Mouse (Mus musculus) lung, embryonic 16.5 days (tissue): ENCODE results near the gene Pcp4l1. TPM values are rescaled to one million over a fixed set of nuclear protein-coding genes. Genes with fewer than 3 reads are reported as not detected.
A peak's percentile ranks its signal among the peaks of the same experiment; 100 is the strongest.
"Not testable (repeated sequence)": the region's sequence is repeated elsewhere in the genome, so short reads cannot be mapped to it uniquely, and the experiment has no call there.

ENCODE experiments used
- ATAC-seq: fragments of 200-750 bp; cut with Nextera tagmentation; 2 replicates; pipeline ENCODE4 v1.8.0; 2017; ENCODE audit warnings: low read depth, mild to moderate bottlenecking, moderate library complexity
- H3K27ac ChIP-seq: fragments of 300-500 bp; sonication (generic); 2 replicates; pipeline ENCODE4 v1.5.1; 2014; ENCODE audit warnings: mild to moderate bottlenecking, control low read depth, low read length
- H3K27me3 ChIP-seq: fragments of 300-500 bp; sonication (generic); 2 replicates; pipeline ENCODE4 v1.6.1; 2014; ENCODE audit warnings: low read depth, low read length, mixed read lengths; ENCODE audit not compliant: control insufficient read depth, insufficient read depth
- H3K36me3 ChIP-seq: fragments of 300-500 bp; sonication (generic); 2 replicates; pipeline ENCODE4 v1.6.1; 2014; ENCODE audit warnings: low read length; ENCODE audit not compliant: control insufficient read depth, insufficient read depth
- H3K4me1 ChIP-seq: fragments of 300-500 bp; sonication (generic); replicated peaks from 2 replicates; pipeline ENCODE4 v1.6.1; 2014; ENCODE audit warnings: low read length, mixed read lengths; ENCODE audit not compliant: control insufficient read depth, insufficient read depth
- H3K4me2 ChIP-seq: fragments of 300-500 bp; sonication (generic); 2 replicates; pipeline ENCODE4 v1.6.1; 2014; ENCODE audit warnings: low read depth, low read length, control low read depth
- H3K4me3 ChIP-seq: fragments of 300-500 bp; sonication (generic); 2 replicates; pipeline ENCODE4 v1.5.1; 2014; ENCODE audit warnings: mild to moderate bottlenecking, low read length, control low read depth
- H3K9ac ChIP-seq: fragments of 300-500 bp; sonication (generic); 2 replicates; pipeline ENCODE4 v1.6.1; 2014; ENCODE audit warnings: low read length, control low read depth
- H3K9me3 ChIP-seq: fragments of 300-500 bp; sonication (generic); 2 replicates; pipeline ENCODE4 v1.6.1; 2016; ENCODE audit warnings: low read length; ENCODE audit not compliant: control insufficient read depth
- WGBS: fragments of 180-500 bp; shearing (Covaris S2); extraction: QIAGEN DNeasy Blood & Tissue Kit; methylation state at CpG from one replicate; pipeline ENCODE4 v1.1.7; 2014; 5-methylcytosine and 5-hydroxymethylcytosine counted together
- polyA plus RNA-seq: library from polyadenylated mRNA; unstranded; fragments of >200 nt; fragmentation: Nextera tagmentation; extraction: Ambion mirVana; gene quantifications from 2 replicates; pipeline ENCODE4 v1.2.1, GENCODE M21; 2015

The Pcp4l1 gene
- polyA plus RNA-seq, 1 experiment from 2014 or later = 6.6 TPM

DNA sequence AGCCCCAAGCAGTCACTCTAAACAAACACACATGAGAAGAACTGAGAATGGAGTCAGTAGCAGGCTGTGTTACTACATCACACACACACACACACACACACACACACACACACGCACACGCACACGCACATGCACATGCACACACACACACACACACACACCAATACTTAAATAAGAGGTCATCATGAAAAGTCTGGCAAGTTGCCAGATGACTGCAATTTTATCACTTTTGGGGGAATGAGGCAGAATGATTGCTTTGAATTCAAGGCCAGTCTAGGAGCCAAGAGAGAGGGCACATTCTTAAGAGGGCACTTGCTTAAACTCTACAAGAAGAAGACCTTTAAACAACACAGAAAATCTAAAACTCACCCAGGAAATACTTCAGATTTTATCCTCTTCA, 33.5 kb downstream of the Pcp4l1 start:
- H3K4me2 ChIP-seq = no peak overlapping the region
- no peak overlapping the region for H3K9ac ChIP-seq
- 80% methylated on average over 3 of the region's 3 CpGs for WGBS
- no peaks in the 10 kb centered on the region for H3K9me3 ChIP-seq
- peaks cover 2% of the 10 kb centered on the region; the same call in 1 of the 2 replicates for H3K4me1 ChIP-seq
- H3K27me3 ChIP-seq = peaks cover 4% of the 10 kb centered on the region
- no peaks in the 10 kb centered on the region for H3K36me3 ChIP-seq
- no peak overlapping the region for H3K27ac ChIP-seq
- H3K4me3 ChIP-seq = no peak overlapping the region
- no peak for ATAC-seq

DNA sequence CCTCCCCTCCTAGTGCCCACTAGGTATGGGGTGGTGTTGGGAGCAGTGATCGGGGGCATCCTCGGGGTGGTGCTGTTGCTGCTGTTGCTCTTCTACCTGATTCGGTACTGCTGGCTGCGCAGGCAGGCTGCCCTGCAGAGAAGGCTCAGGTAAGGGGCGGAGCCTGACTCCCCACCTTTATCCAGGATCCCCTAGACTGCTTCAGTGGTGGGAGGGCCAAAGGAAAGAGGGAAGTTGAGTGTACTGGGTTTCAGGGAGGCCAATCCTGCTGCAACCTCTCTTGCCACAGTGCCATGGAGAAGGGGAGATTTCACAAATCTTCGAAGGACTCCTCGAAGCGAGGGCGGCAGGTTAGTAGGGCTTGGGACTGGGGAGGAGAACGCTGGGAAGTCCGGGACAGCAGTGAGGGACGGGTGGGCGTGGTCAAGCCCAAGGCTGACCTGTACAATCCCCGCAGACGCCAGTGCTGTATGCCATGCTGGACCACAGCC, 36.5 kb downstream of the Pcp4l1 start:
- Histone ChIP-seq H3K4me2 (peak overlapping the region; percentile 61), H3K9me3 (no peaks in the 10 kb centered on the region), H3K27ac (no peak overlapping the region), H3K4me1 (peaks cover 2% of the 10 kb centered on the region; the same call in 1 of the 2 replicates), H3K4me3 (peak overlapping the region; percentile 45), H3K36me3 (no peaks in the 10 kb centered on the region), H3K9ac (peak overlapping the region; percentile 54), H3K27me3 (peaks cover 4% of the 10 kb centered on the region)
- ATAC-seq = peak; percentile 73
- WGBS = 4% methylated on average over 15 of the region's 15 CpGs

DNA sequence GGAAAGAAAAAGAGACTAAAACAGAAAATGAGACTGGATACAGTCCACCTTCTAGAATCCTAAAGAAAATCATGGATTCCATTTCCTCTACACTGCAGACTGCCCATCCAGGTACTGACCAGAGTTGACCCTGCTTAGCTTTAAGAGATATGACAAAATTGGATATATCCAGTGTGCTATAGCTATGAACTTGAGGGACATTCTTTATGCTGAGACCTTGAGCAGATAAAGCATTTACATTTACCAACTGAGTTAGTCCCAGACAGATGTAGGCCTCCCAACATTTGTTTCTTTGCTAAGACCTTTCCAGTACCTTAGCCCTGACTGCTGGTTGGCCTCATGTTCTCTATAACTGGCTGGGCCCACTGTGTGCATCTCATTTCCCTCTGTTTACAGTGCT, 38.1 kb downstream of the Pcp4l1 start:
- H3K27me3 ChIP-seq = peaks cover 4% of the 10 kb centered on the region

DNA sequence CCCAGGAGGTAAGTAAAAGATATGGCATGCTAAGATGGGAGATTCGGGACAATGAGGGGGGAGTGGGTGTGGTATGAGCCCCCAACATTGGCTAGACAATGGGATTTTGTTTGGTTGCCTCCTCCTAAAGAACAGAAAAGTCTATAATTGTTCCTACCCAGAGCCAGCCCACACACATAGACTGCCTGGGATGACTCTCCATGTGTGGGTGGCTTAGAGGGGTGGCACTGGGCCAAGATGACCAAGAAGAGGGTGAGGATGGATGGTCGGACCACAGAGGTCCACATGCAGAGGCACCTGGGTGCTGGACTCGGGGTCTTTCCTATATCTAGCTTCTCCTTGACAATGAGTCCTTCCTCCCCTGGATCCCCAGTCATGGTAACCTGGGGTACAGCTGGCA, 39.4 kb downstream of the Pcp4l1 start:
- WGBS = 45% methylated on average over 3 of the region's 3 CpGs
- ATAC-seq = no peak
- H3K9me3 ChIP-seq = no peaks in the 10 kb centered on the region

More for the DNA sequence above, 38.1 kb downstream of the Pcp4l1 start:
- Histone ChIP-seq H3K4me3 (no peak overlapping the region), H3K9ac (no peak overlapping the region), H3K4me2 (no peak overlapping the region), H3K9me3 (no peaks in the 10 kb centered on the region), H3K27ac (no peak overlapping the region), H3K36me3 (no peaks in the 10 kb centered on the region), H3K4me1 (peaks cover 2% of the 10 kb centered on the region; the same call in 1 of the 2 replicates)
- ATAC-seq = no peak

DNA sequence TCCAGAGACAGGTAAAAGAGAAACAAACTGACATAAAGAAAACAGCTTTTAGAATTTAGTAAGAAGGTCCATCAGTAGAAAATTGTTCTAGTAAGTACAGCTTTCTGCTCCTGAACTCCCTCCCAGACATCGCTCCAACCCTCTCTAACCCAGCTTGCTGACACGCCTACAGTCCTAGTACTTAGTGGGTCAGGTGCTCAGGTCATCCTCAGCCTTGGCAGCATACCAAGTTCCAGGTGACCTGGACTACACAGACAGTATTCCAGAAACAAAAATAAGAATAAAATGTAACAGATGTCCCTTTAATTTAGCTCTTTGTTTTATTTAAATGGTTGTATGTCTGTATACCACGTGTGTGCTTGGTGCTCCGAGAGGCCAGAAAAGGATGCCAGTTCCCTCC, 44.1 kb downstream of the Pcp4l1 start:
- Histone ChIP-seq H3K9ac (no peak overlapping the region), H3K9me3 (no peaks in the 10 kb centered on the region), H3K27me3 (no peaks in the 10 kb centered on the region), H3K4me1 (peaks cover 14% of the 10 kb centered on the region), H3K4me3 (no peak overlapping the region), H3K4me2 (no peak overlapping the region), H3K27ac (no peak overlapping the region), H3K36me3 (no peaks in the 10 kb centered on the region)
- WGBS = 79% methylated on average over 4 of the region's 4 CpGs
- ATAC-seq = no peak

More for the DNA sequence above, 39.4 kb downstream of the Pcp4l1 start:
- Histone ChIP-seq H3K27ac (no peak overlapping the region), H3K4me3 (no peak overlapping the region), H3K27me3 (peaks cover 4% of the 10 kb centered on the region), H3K4me2 (no peak overlapping the region), H3K36me3 (no peaks in the 10 kb centered on the region), H3K4me1 (peaks cover 2% of the 10 kb centered on the region; the same call in 1 of the 2 replicates), H3K9ac (no peak overlapping the region)

DNA sequence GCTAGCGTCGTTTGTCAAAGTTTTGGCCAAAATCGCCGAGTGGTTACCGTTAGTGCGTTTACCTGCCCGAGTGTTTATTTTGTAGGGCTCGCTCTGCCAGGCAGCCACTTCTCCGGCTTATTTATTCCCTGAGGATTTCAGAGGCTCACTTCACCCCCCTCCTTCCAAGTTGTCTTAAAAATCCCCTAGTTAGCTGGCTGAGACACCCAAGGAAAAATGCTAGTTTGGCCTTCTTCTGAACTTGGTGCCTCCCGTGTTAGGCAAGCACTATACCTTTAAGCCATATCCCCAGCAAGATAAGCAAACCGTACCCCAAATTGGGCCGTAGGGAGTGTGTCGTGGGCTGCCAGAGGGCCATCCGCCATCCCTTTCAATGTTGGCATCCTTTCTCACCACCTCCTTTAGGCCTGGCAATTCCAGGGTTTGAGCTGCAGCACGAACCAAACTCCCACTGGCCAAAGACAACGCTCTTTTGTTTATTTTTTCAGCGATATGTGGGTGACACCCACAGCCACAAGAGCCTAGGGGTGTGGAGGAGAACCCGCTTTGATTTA, 45.2 kb downstream of the Pcp4l1 start:
- no peaks in the 10 kb centered on the region for H3K36me3 ChIP-seq
- ATAC-seq = peak; percentile 27; the same call in 1 of the 2 replicates
- WGBS = 3% methylated on average over 18 of the region's 18 CpGs
- H3K4me1 ChIP-seq = peaks cover 14% of the 10 kb centered on the region
- H3K27ac ChIP-seq = peak overlapping the region; percentile 77
- H3K4me2 ChIP-seq = peak overlapping the region; percentile 71
- peak overlapping the region; percentile 83 for H3K4me3 ChIP-seq
- H3K27me3 ChIP-seq = no peaks in the 10 kb centered on the region
- peak overlapping the region; percentile 67 for H3K9ac ChIP-seq
- no peaks in the 10 kb centered on the region for H3K9me3 ChIP-seq

DNA sequence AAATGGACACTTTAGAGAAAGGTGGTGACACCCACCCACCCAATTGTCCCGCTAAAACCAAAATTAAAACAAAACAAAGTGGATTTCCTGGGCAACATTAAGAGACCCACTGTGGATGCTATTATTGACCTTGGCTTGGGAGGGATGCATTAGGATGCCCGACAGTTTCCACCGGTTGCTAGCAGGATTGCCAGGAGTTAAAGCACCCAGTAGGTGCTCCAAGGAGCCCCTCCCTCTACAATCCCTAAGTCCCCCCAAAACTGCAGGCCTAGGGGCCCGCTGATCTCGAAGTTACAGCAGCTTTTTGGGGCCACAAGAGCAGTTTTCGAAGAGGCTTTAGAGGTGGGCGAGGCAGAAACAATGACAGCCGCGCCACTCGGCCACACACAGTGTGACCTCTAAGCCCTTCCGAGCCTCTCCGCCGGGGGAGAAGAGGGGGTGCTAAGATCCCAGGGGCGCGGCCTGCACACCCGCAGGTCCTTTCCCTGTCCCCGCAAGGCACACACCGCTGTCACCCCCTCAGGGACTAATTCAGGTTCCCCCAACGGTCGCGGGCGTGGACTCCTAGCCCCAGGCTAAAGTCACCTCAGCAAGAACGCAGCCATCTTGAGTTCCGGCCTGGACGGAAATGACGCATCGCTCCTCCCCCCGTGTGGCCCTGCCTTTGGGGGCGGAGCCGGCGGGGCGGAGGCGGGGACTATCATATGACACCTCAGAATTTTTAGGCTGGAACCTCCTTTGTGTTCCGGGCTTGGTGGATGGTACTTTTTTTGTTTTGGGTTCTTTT, 45.9 kb downstream of the Pcp4l1 start, which contains the start of the genes Sdhc and Mpz:
TSS of gene Sdhc (minus strand) at position 630 of the 787 bp plus-strand sequence.
TSS of gene Mpz (plus strand) at position 738 of the 787 bp plus-strand sequence.
- peak; percentile 98 for ATAC-seq
- no peaks in the 10 kb centered on the region for H3K27me3 ChIP-seq
- peaks cover 2% of the 10 kb centered on the region; the same call in 1 of the 2 replicates for H3K36me3 ChIP-seq
- peak within 1 kb of the TSS; percentile 83 for H3K4me2 ChIP-seq
- peak within 1 kb of the TSS; percentile 82 for H3K9ac ChIP-seq
- WGBS = under 1% methylated on average over 34 of the region's 34 CpGs
- H3K4me3 ChIP-seq = peak within 1 kb of the TSS; percentile 83
- no peaks in the 10 kb centered on the region for H3K9me3 ChIP-seq
- H3K4me1 ChIP-seq = peaks cover 14% of the 10 kb centered on the region
- H3K27ac ChIP-seq = peak within 1 kb of the TSS; percentile 77

DNA sequence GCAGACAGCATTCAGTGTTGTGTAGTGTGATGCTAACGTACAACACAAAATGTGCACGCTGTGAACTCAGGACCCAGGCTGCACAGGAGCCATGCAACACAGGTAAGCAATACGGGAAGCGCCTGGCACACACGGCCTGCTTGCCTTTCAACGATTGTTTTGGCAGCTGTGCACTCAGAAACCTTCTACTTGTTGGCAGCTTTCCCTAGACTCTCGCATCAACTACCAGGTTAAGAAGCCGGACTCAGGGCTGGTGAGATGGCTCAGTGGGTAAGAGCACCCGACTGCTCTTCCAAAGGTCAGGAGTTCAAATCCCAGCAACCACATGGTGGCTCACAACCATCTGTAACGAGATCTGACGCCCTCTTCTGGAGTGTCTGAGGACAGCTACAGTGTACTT, 53.1 kb downstream of the Pcp4l1 start:
- H3K4me1 ChIP-seq, H3K4me3 ChIP-seq, ATAC-seq, H3K27ac ChIP-seq, H3K4me2 ChIP-seq, H3K9me3 ChIP-seq, H3K9ac ChIP-seq, H3K27me3 ChIP-seq: not testable (repeated sequence)
- peaks cover 30% of the 10 kb centered on the region for H3K36me3 ChIP-seq
- 80% methylated on average over 9 of the region's 11 CpGs for WGBS

DNA sequence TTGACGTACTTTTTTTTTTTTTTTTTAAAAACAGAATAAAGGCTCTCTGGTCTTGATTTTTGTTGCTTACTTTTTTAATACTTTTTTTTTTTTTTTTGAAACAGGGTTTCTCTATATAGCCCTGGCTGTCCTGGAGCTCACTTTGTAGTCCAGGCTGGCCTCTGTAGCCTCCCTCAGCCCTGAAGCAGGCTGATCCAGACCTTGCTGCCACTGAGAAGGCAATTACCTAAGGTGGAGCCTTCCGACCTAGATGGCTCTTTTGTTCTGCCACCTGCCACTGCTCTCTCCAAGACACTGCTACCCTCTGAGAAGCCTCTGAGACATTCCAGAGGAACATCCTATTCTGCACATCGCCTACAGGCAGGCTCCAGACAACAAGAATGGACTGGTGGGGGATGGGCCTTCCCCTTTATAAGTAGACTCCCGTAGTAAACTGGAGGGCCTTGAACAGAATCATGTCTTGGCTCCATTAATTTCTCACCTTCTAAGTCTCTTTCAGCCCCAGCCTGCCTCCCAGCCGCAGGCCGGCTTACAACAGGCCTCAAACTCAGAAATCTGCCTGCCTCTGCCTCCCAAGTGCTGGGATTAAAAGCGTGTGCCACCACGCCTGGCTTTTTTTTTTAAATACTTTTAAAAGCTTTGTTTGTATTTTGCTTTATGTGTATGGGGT, 58.4 kb downstream of the Pcp4l1 start:
- 92% methylated on average over 8 of the region's 8 CpGs for WGBS
- not testable (repeated sequence) for H3K9me3 ChIP-seq, H3K4me1 ChIP-seq, H3K9ac ChIP-seq, H3K27ac ChIP-seq, H3K4me2 ChIP-seq, ATAC-seq, H3K27me3 ChIP-seq, H3K4me3 ChIP-seq
- peaks cover 43% of the 10 kb centered on the region for H3K36me3 ChIP-seq
